Mouse (Mus musculus): ENCODE data around the gene Olfr382. TPM values are rescaled to one million over a fixed set of nuclear protein-coding genes. Genes with fewer than 3 reads are reported as not detected.
"Not testable (repeated sequence)": the region's sequence is repeated elsewhere in the genome, so short reads cannot be mapped to it uniquely, and the experiment has no call there.

Olfr382 gene
- total RNA-seq (2015; ENCODE audit: low replicate concordance) (not detected in 2 replicates), total RNA-seq (2017; ENCODE audit: low replicate concordance) (not detected in 2 replicates)

GRCm38 (mm10) chr11:73517097-73517496 lies at the start of gene Olfr382:
Gene Olfr382, minus strand, starts transcription at chr11:73517197.
- ATAC-seq (replicated peaks; ENCODE audit: low FRiP score, poor library complexity, severe bottlenecking): no peak

GRCm38 (mm10) chr11:73528971-73529370 lies 12.0 kb upstream of the Olfr382 start:
- not testable (repeated sequence) for ATAC-seq (replicated peaks; ENCODE audit: low FRiP score, poor library complexity, severe bottlenecking)

DNA sequence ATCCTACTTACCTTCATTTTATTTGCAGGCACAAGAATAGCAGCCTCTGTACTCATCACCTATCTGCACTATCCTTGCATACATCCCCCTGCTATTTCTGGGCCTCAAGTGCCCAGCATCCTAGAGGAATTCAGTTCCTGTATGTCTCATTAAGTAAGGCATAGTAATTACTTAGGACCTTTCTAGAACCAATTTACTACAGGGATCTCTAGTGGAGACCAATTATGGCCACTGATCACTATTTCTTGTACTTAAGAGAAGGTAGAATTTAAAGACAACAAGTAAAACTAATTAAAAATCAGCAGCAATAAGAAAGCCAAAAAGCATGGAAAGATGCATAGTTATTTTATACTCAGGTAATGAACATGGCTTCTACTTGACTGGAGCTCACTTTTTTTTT lies 25.5 kb downstream of the Olfr382 start, which contains the start of gene Olfr381:
Olfr381 (minus strand) TSS at position 101 of the 400 bp plus-strand sequence.
- ATAC-seq (replicated peaks; ENCODE audit: low FRiP score, poor library complexity, severe bottlenecking): no peak

Other genes starting within 250 kb of the Olfr382 start
- not detected in 2 replicates for gene Trpv3, start 249.8 kb downstream of the Olfr382 start, total RNA-seq (2015; ENCODE audit: low replicate concordance)
- gene Trpv3, start 249.8 kb downstream of the Olfr382 start, total RNA-seq (2017; ENCODE audit: low replicate concordance): not detected in 2 replicates
- not detected in 2 replicates for gene Aspa, start 187.6 kb downstream of the Olfr382 start, total RNA-seq (2015; ENCODE audit: low replicate concordance)
- gene Aspa, start 187.6 kb downstream of the Olfr382 start, total RNA-seq (2017; ENCODE audit: low replicate concordance): not detected in 2 replicates
- not detected in 2 replicates for gene Gm49340, start 187.5 kb downstream of the Olfr382 start, total RNA-seq (2015; ENCODE audit: low replicate concordance)
- gene Gm49340, start 187.5 kb downstream of the Olfr382 start, total RNA-seq (2017; ENCODE audit: low replicate concordance): not detected in 2 replicates
- gene Spata22, start 187.5 kb downstream of the Olfr382 start, total RNA-seq (2015; ENCODE audit: low replicate concordance): not detected in 2 replicates
- gene Spata22, start 187.5 kb downstream of the Olfr382 start, total RNA-seq (2017; ENCODE audit: low replicate concordance): not detected in 2 replicates
- gene Olfr20, start 166.4 kb downstream of the Olfr382 start, total RNA-seq (2015; ENCODE audit: low replicate concordance): not detected in 2 replicates
- not detected in 2 replicates for gene Olfr20, start 166.4 kb downstream of the Olfr382 start, total RNA-seq (2017; ENCODE audit: low replicate concordance)
- not detected in 2 replicates for gene Olfr376, start 146.0 kb downstream of the Olfr382 start, total RNA-seq (2015; ENCODE audit: low replicate concordance)
- gene Olfr376, start 146.0 kb downstream of the Olfr382 start, total RNA-seq (2017; ENCODE audit: low replicate concordance): not detected in 2 replicates
- gene Olfr1, start 117.6 kb downstream of the Olfr382 start, total RNA-seq (2015; ENCODE audit: low replicate concordance): not detected in 2 replicates
- gene Olfr1, start 117.6 kb downstream of the Olfr382 start, total RNA-seq (2017; ENCODE audit: low replicate concordance): not detected in 2 replicates
- gene Olfr378, start 88.7 kb downstream of the Olfr382 start, total RNA-seq (2015; ENCODE audit: low replicate concordance): not detected in 2 replicates
- not detected in 2 replicates for gene Olfr378, start 88.7 kb downstream of the Olfr382 start, total RNA-seq (2017; ENCODE audit: low replicate concordance)
- gene Olfr380, start 59.7 kb downstream of the Olfr382 start, total RNA-seq (2015; ENCODE audit: low replicate concordance): not detected in 2 replicates
- not detected in 2 replicates for gene Olfr380, start 59.7 kb downstream of the Olfr382 start, total RNA-seq (2017; ENCODE audit: low replicate concordance)
- gene Olfr381, start 25.6 kb downstream of the Olfr382 start, total RNA-seq (2015; ENCODE audit: low replicate concordance): not detected in 2 replicates
- gene Olfr381, start 25.6 kb downstream of the Olfr382 start, total RNA-seq (2017; ENCODE audit: low replicate concordance): not detected in 2 replicates
- gene Olfr385, start 75.8 kb upstream of the Olfr382 start, total RNA-seq (2015; ENCODE audit: low replicate concordance): not detected in 2 replicates
- not detected in 2 replicates for gene Olfr385, start 75.8 kb upstream of the Olfr382 start, total RNA-seq (2017; ENCODE audit: low replicate concordance)
- not detected in 2 replicates for gene Olfr384, start 81.4 kb upstream of the Olfr382 start, total RNA-seq (2015; ENCODE audit: low replicate concordance)
- gene Olfr384, start 81.4 kb upstream of the Olfr382 start, total RNA-seq (2017; ENCODE audit: low replicate concordance): not detected in 2 replicates
- not detected in 2 replicates for gene Zfp735, start 171.6 kb upstream of the Olfr382 start, total RNA-seq (2015; ENCODE audit: low replicate concordance)
- gene Zfp735, start 171.6 kb upstream of the Olfr382 start, total RNA-seq (2017; ENCODE audit: low replicate concordance): not detected in 2 replicates